Mouse (Mus musculus): ENCODE data around the gene Arhgef10l. TPM values are rescaled to one million over a fixed set of nuclear protein-coding genes. Genes with fewer than 3 reads are reported as not detected.

Arhgef10l gene
- polyA plus RNA-seq, 1 experiment, result 34.7 TPM

DNA sequence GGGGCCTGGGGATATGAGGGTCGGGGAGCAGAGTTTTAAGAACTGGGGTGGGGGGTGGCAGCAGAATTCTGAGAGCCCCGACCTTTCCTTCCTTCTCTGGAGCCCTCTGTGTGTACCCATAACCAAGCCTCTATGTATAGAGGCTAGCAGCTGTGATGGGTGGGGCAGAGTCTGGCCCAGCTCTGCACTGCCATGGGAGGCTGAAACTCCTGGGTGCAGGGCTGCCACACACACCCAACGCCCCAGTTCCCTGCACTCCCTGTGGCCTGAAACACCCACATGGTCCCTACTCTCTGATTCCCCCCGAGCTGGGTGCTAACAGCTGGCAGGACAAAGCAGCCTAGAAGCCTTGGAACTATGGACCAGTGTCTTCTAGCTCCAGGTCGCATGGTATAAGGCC lies 107.6 kb downstream of the Arhgef10l start:
- Histone ChIP-seq H3K36me3 (ENCODE audit: control insufficient read depth, insufficient read depth) (peaks cover 11% of the 10 kb centered on the region), H3K27me3 (ENCODE audit: control insufficient read depth, insufficient read depth, insufficient read length) (no peaks in the 10 kb centered on the region), H3ac (ENCODE audit: control insufficient read depth, insufficient read length) (no peak overlapping the region), H3K79me2 (ENCODE audit: control insufficient read depth, insufficient read depth) (no peaks in the 10 kb centered on the region), H3K4me3 (no peak overlapping the region), H3K4me2 (ENCODE audit: low read depth) (no peak overlapping the region)
- TF ChIP-seq MAX (IDR thresholded peaks at IDR 0.05; ENCODE audit: low read depth) (no peak), TCF3 (IDR thresholded peaks at IDR 0.05; ENCODE audit: insufficient read length, low read depth) (no peak), SRF (IDR thresholded peaks at IDR 0.05; ENCODE audit: control insufficient read depth, insufficient read length, low read depth) (no peak), TCF12 (IDR thresholded peaks at IDR 0.05; ENCODE audit: insufficient read depth, poor library complexity, severe bottlenecking) (no peak), MYOG (IDR thresholded peaks at IDR 0.05; ENCODE audit: control insufficient read depth in 1 of 3, insufficient read depth in 1 of 3, insufficient read length in 2 of 3, low read depth in 2 of 3) (peak in 2 of 3 experiments; percentile 10 to 74), POLR2AphosphoS2 (IDR thresholded peaks at IDR 0.05; ENCODE audit: insufficient read length, low read depth) (no peak), MYOD1 (IDR thresholded peaks at IDR 0.05; ENCODE audit: control insufficient read depth in 1 of 3, insufficient read length in 2 of 3, low read depth in 2 of 3) (peak in 1 of 3 experiments; percentile 59), USF1 (IDR thresholded peaks at IDR 0.05; ENCODE audit: low read depth) (no peak)

DNA sequence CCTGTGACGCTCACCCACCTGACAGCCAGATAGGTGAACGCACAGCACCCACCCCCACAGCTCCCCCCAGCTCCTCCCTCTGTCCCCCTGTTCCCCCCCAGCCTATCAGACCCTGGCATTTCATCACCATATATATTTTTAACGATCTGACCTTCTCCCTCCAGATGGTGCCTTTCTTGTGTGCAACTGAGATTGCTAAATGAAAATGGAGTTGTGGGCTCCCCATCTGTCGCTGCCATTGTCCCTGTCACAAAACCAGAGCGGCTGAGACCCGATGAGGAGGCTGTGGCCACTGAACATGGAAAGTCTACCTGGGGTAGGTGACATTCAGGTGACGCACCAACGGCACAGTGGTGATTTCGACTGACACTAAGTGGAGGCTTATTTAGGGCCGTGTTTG lies 109.3 kb downstream of the Arhgef10l start:
- H3K27me3 ChIP-seq (ENCODE audit: control insufficient read depth, insufficient read depth, insufficient read length), result no peaks in the 10 kb centered on the region
- no peaks in the 10 kb centered on the region for H3K79me2 ChIP-seq (ENCODE audit: control insufficient read depth, insufficient read depth)
- H3ac ChIP-seq (ENCODE audit: control insufficient read depth, insufficient read length), result no peak overlapping the region
- TF ChIP-seq USF1 (IDR thresholded peaks at IDR 0.05; ENCODE audit: low read depth), result no peak
- TF ChIP-seq MYOG (IDR thresholded peaks at IDR 0.05; ENCODE audit: control insufficient read depth in 1 of 3, insufficient read depth in 1 of 3, insufficient read length in 2 of 3, low read depth in 2 of 3), result no peak
- no peak for TF ChIP-seq POLR2AphosphoS2 (IDR thresholded peaks at IDR 0.05; ENCODE audit: insufficient read length, low read depth)
- no peak for TF ChIP-seq TCF3 (IDR thresholded peaks at IDR 0.05; ENCODE audit: insufficient read length, low read depth)
- TF ChIP-seq MAX (IDR thresholded peaks at IDR 0.05; ENCODE audit: low read depth), result no peak
- TF ChIP-seq POLR2A (IDR thresholded peaks at IDR 0.05; ENCODE audit: insufficient read length, low read depth), result no peak
- TF ChIP-seq REST (IDR thresholded peaks at IDR 0.05; ENCODE audit: insufficient read depth, insufficient read length), result no peak
- H3K4me2 ChIP-seq (ENCODE audit: low read depth), result no peak overlapping the region
- H3K36me3 ChIP-seq (ENCODE audit: control insufficient read depth, insufficient read depth), result peaks cover 9% of the 10 kb centered on the region
- H3K4me3 ChIP-seq, result no peak overlapping the region

DNA sequence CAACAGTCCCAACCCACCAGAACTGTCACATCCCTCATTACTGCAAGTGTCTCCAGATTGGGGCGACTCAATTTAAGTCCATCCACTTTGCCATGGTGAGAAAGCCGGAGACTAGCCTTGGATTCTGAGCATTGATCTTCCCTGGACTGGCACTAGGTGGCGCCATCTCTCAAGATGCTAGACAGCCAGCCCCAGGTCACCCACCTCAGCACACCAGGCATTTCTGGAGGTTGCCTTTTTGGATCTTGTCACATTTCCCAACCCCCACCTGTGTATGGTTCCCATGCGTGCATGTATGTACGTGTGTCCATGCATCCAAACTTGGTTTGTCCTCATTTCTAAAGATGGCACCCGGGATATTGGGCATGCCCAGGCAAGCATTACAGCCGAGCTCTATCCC lies 110.5 kb downstream of the Arhgef10l start:
- TF ChIP-seq MAX (IDR thresholded peaks at IDR 0.05; ENCODE audit: low read depth) (no peak), E2F4 (IDR thresholded peaks at IDR 0.05; ENCODE audit: insufficient read depth) (no peak), POLR2A (IDR thresholded peaks at IDR 0.05; ENCODE audit: insufficient read length, low read depth) (no peak), REST (IDR thresholded peaks at IDR 0.05; ENCODE audit: insufficient read depth, insufficient read length) (no peak), SRF (IDR thresholded peaks at IDR 0.05; ENCODE audit: control insufficient read depth, insufficient read length, low read depth) (no peak), POLR2AphosphoS2 (IDR thresholded peaks at IDR 0.05; ENCODE audit: insufficient read length, low read depth) (no peak), TCF3 (IDR thresholded peaks at IDR 0.05; ENCODE audit: insufficient read length, low read depth) (no peak), USF1 (IDR thresholded peaks at IDR 0.05; ENCODE audit: low read depth) (no peak), MYOD1 (IDR thresholded peaks at IDR 0.05; ENCODE audit: control insufficient read depth in 1 of 3, insufficient read length in 2 of 3, low read depth in 2 of 3) (no peak), CEBPB (IDR thresholded peaks at IDR 0.05; ENCODE audit: insufficient read depth, poor library complexity, severe bottlenecking) (no peak), MYOG (IDR thresholded peaks at IDR 0.05; ENCODE audit: control insufficient read depth in 1 of 3, insufficient read depth in 1 of 3, insufficient read length in 2 of 3, low read depth in 2 of 3) (no peak), TCF12 (IDR thresholded peaks at IDR 0.05; ENCODE audit: insufficient read depth, poor library complexity, severe bottlenecking) (no peak)
- Histone ChIP-seq H3ac (ENCODE audit: control insufficient read depth, insufficient read length) (no peak overlapping the region), H3K4me2 (ENCODE audit: low read depth) (no peak overlapping the region), H3K79me2 (ENCODE audit: control insufficient read depth, insufficient read depth) (no peaks in the 10 kb centered on the region), H3K36me3 (ENCODE audit: control insufficient read depth, insufficient read depth) (peaks cover 8% of the 10 kb centered on the region), H3K27me3 (ENCODE audit: control insufficient read depth, insufficient read depth, insufficient read length) (no peaks in the 10 kb centered on the region), H3K4me3 (no peak overlapping the region)

DNA sequence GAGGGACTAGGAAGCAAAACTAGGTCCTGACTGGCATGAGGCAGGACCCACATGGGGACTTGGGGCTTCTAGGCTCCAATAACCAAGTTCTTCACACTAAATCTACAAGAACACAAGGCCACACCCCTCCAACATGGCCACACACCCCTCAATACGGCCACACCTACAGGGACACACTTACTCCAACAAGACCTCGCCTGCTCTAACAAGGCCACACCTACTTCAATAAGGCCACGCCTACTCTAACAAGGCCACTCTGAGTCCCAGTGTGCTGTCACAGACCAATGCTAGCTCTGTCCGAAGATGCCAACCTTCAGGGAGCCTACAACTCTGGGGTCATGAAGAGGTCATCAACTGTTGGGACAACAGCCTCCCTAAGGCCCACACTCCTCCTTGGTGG lies 111.3 kb downstream of the Arhgef10l start:
- Histone ChIP-seq H3ac (ENCODE audit: control insufficient read depth, insufficient read length) (no peak overlapping the region), H3K36me3 (ENCODE audit: control insufficient read depth, insufficient read depth) (peaks cover 8% of the 10 kb centered on the region), H3K27me3 (ENCODE audit: control insufficient read depth, insufficient read depth, insufficient read length) (no peaks in the 10 kb centered on the region), H3K4me2 (ENCODE audit: low read depth) (no peak overlapping the region), H3K4me3 (no peak overlapping the region), H3K79me2 (ENCODE audit: control insufficient read depth, insufficient read depth) (no peaks in the 10 kb centered on the region)
- no peak for TF ChIP-seq MYOG (IDR thresholded peaks at IDR 0.05; ENCODE audit: control insufficient read depth in 1 of 3, insufficient read depth in 1 of 3, insufficient read length in 2 of 3, low read depth in 2 of 3)
- TF ChIP-seq POLR2A (IDR thresholded peaks at IDR 0.05; ENCODE audit: insufficient read length, low read depth), result no peak
- TF ChIP-seq MAX (IDR thresholded peaks at IDR 0.05; ENCODE audit: low read depth), result no peak
- no peak for TF ChIP-seq CEBPB (IDR thresholded peaks at IDR 0.05; ENCODE audit: insufficient read depth, poor library complexity, severe bottlenecking)
- no peak for TF ChIP-seq SRF (IDR thresholded peaks at IDR 0.05; ENCODE audit: control insufficient read depth, insufficient read length, low read depth)
- no peak for TF ChIP-seq TCF3 (IDR thresholded peaks at IDR 0.05; ENCODE audit: insufficient read length, low read depth)
- TF ChIP-seq USF1 (IDR thresholded peaks at IDR 0.05; ENCODE audit: low read depth), result no peak
- TF ChIP-seq E2F4 (IDR thresholded peaks at IDR 0.05; ENCODE audit: insufficient read depth), result no peak
- no peak for TF ChIP-seq MYOD1 (IDR thresholded peaks at IDR 0.05; ENCODE audit: control insufficient read depth in 1 of 3, insufficient read length in 2 of 3, low read depth in 2 of 3)
- TF ChIP-seq TCF12 (IDR thresholded peaks at IDR 0.05; ENCODE audit: insufficient read depth, poor library complexity, severe bottlenecking), result no peak
- no peak for TF ChIP-seq POLR2AphosphoS2 (IDR thresholded peaks at IDR 0.05; ENCODE audit: insufficient read length, low read depth)
- TF ChIP-seq REST (IDR thresholded peaks at IDR 0.05; ENCODE audit: insufficient read depth, insufficient read length), result no peak

DNA sequence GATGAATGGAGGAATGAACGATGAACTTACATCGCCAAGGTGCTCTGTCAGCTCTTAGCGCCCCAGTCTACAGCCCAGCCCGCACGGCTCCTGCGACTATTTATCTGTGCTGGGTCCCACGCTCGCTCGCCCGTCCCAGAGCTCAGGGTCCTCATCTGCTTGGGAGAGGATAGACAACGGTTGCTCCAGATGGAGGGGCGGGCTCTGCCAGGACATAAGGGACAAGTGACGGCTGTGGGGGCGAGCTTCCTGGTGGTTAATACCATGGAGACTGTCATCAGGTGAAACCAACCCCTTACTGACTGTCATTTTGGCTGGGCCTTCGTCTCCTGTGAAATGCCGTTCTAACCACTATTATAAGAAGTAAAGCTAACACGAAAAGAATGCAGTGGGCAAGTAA lies 114.0 kb downstream of the Arhgef10l start:
- Histone ChIP-seq H3K4me2 (ENCODE audit: low read depth) (no peak overlapping the region), H3K79me2 (ENCODE audit: control insufficient read depth, insufficient read depth) (no peaks in the 10 kb centered on the region), H3K36me3 (ENCODE audit: control insufficient read depth, insufficient read depth) (peaks cover 8% of the 10 kb centered on the region), H3K27me3 (ENCODE audit: control insufficient read depth, insufficient read depth, insufficient read length) (no peaks in the 10 kb centered on the region), H3ac (ENCODE audit: control insufficient read depth, insufficient read length) (no peak overlapping the region), H3K4me3 (no peak overlapping the region)
- TF ChIP-seq SRF (IDR thresholded peaks at IDR 0.05; ENCODE audit: control insufficient read depth, insufficient read length, low read depth), result no peak
- TF ChIP-seq REST (IDR thresholded peaks at IDR 0.05; ENCODE audit: insufficient read depth, insufficient read length), result no peak
- no peak for TF ChIP-seq MYOG (IDR thresholded peaks at IDR 0.05; ENCODE audit: control insufficient read depth in 1 of 3, insufficient read depth in 1 of 3, insufficient read length in 2 of 3, low read depth in 2 of 3)
